Mouse (Mus musculus) megakaryocyte-erythroid progenitor cell, adult 5-6 weeks (primary cell): ENCODE results near the gene AF067063. TPM values are rescaled to one million over a fixed set of nuclear protein-coding genes. Genes with fewer than 3 reads are reported as not detected.
"Not testable (repeated sequence)": the region's sequence is repeated elsewhere in the genome, so short reads cannot be mapped to it uniquely, and the experiment has no call there.

Source experiments
- ATAC-seq: replicated peaks from 2 replicates; pipeline ENCODE4 v1.8.0; 2016; ENCODE audit warnings: mild to moderate bottlenecking, inconsistent platforms; ENCODE audit not compliant: severe bottlenecking, poor library complexity, low FRiP score, low TSS enrichment
- total RNA-seq, 2 experiments: library from RNA; stranded (forward) in 1 of 2; stranded (reverse) in 1 of 2; fragments of 200-1000, 215-1000 nt in 1 of 2; fragments of >200 nt in 1 of 2; fragmentation: Nextera tagmentation in 1 of 2; gene quantifications; 2 replicates each; pipeline ENCODE4 v1.2.3; 2014 to 2017

AF067063 gene
- total RNA-seq (2014; fragmentation: Nextera tagmentation) (not detected in 2 replicates), total RNA-seq (2017) (not detected in 2 replicates)

DNA sequence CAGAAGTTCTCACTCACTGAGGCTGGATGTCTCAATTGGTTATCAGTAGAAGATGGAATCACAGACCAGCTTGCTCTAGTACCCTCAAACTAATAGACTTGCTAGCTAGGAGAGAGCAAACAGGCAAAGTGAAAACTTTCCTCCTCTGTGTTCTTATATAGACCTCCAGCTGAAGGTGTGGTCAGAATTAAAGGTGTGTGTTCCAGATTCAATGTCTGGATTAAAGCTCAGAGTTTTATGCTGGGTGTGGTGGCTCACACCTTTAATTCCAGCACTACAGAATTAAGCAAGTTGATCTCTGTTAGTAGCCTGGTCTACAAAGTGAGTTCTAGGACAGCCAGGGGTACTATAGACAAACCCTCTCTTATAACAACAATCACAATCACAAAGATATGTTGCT, at the start of gene AF067063:
AF067063 (minus strand) TSS at position 101 of the 400 bp plus-strand sequence.
- ATAC-seq = not testable (repeated sequence)

DNA sequence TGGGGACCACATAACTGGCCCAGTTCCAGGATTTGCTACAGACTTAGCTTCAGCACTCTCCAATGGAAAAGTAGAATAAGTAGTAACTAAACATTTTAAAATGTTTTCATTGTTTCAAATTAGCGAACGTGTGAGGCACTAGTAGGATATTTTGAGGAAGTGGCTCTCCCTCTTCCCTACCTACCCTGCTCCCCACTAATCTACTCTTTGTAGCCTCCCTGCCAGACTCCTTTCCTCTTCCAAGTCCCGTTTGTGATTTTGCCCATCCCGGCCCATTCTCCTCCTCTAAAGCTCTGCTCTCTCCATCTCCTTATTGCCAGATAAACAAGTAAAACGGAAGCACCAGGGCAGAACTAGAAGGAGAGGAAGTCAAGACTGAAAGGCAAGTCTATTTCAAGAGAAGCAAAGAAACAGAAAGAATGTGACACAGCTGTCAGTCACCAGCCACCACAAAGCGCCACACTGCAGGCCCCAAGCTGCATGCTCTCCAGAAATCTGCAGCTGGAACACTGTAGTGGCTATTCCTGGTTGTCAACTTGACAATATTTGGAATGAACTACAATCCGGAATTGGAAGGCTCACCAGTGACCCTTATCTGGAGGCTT, 34.5 kb upstream of the AF067063 start:
- not testable (repeated sequence) for ATAC-seq

DNA sequence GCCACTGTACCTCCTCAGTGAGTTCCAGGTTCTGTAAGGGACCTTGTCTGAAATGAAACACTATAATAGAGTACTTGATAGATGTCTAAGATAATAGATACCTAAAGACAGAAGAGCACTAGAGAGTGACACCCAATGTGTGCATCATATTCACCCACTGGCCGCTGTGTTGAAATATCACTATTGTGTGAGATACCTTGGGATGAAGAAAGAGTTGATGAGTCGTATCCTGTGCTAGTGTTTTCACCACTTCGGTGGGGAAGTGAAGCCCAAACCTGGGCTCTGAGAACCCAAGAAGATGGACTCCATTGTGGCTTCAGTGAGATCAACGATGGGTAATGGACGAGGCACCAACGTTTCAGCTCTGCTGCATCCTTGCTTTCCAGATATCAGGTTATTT, 32.4 kb upstream of the AF067063 start:
- not testable (repeated sequence) for ATAC-seq

DNA sequence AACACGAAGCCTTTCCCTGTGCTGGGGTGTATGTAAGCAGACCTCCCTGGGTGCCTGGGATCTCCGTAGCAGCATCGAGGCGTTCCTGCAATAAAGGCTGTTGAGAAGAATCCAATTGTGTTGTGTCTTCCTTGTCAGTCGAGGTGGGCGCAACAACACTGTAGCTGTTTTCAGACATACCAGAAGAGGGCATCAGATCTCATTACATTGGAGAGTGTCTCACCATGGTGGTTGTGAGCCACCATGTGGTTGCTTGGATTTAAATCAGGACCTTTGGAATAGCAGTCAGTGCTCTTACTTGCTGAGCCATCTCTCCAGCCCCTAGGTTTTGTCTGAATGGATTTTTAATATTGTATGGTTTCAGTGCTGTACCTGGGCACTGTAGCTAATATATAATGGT, 10.0 kb upstream of the AF067063 start:
- ATAC-seq = not testable (repeated sequence)

DNA sequence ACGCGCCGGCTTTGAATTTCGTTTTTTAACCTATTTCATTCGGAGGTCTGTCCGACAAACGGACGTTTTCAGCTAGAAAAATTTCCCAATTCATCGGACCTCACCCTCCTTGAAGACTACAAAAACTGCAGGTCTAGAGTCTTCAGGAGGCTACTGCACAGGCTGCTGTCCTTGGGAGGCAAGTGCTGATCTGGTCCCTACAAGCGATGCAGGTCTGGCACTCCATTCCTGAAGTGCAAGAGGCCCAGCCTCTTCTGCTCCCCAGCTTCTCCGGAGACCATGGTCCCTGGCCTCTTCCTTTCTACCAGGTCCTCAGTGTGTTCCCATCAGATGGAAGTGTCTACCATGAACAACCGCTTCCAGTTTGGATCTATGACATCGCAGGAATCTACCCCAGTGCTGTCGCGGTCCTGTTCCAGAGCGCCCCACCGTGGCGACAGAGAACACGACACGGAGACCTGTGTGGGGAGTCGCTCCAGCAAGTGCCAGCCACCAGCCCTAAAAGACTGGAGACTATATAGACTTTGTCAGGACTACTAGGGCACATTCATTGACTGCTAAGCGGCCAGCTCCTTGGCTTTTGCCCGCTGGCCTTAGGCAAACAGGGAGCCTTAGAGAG, 7.8 kb upstream of the AF067063 start:
- peak; percentile 80 for ATAC-seq

DNA sequence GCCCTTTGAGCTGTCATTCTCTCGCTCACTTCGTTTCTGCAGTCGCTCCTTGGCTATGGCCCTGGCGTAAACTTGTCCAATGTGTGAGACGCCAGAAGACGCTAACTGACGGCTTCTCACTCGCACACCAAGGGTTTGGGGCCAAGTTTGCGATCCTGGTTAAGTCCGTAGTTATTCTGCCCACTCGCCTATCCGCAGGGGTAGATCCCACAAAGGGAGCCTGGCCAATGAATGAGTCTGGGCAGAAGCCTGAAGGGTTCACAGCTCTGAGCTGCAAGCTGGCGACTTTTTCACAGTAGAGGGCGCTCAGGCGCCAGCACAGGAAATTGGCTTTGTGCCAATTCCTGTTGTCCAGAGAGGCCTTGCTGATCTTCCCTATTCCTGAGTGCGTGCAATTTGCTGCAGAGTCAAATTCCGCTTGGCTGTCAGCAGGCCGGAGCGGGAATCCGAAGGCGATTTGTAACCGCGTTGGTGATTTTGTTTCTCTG, 6.4 kb upstream of the AF067063 start:
- peak; percentile 66 for ATAC-seq

DNA sequence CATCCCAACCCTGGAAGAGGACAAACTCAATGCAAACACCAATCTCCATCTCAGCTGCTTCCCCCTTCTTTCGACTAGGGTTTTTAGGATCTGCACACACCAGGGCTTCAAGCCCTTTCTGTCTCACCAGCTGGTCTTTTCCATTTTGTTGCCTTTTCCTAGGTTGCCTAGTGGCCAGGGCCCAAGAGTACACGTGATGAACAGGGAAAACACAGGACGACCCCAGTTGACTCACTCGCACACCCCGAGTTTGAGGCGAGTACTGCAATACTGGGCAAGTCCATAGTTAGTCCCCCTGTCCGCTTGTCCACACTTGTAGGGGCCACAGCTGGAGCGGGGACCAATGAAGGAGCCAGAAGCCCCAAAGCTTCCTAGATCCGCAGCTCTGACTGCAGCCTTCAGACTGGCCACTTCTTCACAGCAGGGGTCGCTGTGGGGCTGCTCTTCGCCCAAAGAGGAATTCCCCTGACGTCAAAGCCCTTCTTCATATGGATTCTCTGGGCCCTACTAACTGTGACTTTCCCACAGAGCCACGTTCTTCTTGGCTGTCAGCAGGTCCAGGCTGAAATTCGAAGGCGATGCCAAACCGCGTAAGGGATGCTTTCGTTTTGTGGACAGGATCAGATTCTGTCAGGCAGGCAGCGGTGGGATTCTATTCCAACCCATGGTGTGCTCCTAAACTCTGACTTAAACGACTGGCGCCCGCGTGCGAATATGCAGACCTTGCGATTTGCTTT, 5.5 kb upstream of the AF067063 start, which contains the start of gene D13Ertd608e:
D13Ertd608e (plus strand) TSS at position 687 of the 737 bp plus-strand sequence.
- peak; percentile 75 for ATAC-seq

DNA sequence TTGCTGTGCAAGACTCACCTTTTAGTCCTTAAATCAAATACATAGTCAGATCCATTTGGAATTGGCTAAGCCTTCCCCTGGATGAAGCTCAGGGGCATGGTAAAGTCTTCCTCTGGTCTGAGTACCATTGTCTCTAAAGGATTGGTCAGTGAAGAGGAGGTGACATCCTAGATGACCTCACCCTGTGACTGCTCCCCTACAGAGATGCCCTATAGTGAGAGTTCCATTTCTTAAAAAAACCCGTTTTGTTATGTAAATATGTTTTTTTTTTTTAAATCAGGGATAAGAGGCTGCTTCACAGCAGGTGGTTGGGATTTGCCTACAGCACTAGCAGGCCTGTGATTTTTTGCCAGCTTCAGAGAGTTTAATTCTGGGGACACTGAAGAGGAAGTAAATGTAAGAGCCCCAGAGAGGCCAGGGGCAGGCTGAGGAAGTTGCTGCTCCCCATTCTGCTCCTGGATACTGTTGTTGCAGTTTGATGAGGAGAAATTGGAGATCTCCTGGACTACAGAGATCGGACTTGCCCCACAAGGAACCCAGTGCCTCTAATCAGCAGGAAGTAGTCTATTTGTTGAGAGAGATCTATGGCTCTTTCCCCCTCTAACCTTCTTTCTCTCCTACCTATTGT, 12.3 kb downstream of the AF067063 start:
- no peak for ATAC-seq

DNA sequence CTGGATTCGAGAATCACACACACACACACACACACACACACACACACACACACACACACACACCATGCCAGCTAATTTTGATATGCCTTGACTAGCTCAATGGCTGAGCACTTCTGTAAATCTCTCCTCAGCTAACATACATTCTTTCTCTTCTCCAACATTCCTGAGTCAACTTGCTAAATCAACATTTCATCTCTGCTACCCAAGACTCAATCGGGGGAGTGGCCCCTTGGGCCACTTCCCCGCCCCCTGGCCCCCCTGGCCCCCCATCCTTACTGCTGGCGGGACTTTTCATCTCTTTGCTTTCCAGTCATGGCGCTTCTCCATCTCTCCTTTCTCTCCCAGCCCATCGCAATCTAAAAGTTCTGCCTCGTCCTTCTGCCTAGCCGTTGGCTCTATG, 13.2 kb downstream of the AF067063 start:
- ATAC-seq = no peak

DNA sequence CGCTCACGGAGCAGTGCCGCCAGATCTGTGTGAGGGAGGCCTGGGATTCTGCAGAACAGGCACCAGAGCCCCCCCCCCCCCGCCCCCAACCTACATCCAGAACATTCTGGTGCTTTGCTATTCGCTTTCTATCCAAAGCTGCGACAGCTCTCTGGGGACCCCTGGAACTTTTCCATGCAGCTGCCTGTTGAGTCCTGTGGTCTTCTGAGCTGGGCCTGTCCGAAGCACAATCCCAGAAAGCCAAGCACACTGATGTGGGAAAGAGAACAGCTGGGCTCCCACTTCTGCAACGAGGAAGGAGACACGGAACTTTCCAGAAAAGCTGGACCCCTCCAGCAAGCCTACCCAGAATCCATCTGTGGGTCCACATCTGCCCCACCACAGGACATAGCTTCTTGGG, 20.0 kb downstream of the AF067063 start:
- no peak for ATAC-seq

DNA sequence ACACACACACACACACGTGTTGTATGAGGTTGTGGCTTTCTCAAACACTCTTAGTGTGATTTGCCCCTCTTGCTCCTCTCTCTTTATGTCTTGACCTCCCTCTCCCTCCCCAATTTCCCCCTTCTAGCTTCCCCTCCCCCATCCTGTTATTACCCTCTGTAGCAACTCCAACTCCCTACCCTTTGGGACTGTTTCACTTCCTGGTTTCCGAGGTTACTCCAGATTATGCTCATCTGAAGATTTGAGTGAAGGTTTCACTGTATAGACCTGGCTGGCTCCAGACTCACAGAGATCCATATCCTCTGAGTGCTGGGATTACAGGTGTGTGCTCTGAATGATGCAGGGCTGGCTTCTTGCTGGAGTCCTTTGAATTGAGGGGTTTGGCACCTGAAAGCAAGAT, 21.1 kb downstream of the AF067063 start:
- ATAC-seq = no peak

DNA sequence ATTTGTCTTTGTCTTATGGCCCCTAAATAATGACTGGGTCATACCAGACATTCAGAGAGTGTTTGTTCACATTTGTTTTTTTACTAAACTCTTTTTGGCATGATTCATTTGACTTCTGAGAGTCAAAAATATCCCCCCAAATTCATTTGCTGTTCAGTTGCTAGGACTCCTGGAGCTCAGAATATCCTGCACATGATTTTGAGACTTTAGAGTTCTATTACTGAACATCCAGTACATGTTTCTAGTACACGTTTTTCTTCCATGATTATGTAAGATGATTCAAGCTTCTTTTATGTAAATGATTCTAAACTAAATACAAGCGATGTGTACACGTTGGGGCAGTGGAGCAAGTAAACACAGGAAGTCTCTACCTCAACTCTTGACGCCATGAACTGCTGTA, 32.4 kb downstream of the AF067063 start:
- ATAC-seq = no peak

DNA sequence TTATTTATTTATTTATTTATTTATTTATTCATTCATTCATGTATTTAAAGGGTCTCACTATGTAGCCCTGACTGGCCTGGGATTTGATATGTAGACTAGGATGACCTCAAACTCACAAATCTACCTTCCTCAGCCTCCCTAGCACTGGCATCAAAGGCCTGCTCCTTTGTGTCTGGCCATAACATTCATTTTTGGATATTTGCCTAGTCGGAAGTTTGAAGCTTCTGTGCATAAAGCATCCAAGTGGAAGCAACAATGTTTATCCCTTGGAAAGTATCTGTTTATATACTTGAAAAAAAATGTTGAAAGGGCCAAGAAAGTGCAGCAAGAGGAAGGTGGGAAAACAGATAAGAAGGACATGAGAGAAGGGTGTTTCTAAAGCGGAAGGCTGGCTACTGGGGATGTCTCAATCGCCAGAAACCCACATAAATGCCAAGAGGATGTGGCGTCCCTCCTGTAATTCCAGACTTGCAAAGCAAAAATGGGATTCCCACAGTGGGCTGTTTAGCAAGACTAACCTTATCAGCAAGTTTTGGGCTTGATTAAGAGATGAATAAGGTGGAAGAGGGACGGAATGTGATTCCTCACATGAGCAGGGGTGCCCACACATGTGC, 37.1 kb downstream of the AF067063 start:
- no peak for ATAC-seq

DNA sequence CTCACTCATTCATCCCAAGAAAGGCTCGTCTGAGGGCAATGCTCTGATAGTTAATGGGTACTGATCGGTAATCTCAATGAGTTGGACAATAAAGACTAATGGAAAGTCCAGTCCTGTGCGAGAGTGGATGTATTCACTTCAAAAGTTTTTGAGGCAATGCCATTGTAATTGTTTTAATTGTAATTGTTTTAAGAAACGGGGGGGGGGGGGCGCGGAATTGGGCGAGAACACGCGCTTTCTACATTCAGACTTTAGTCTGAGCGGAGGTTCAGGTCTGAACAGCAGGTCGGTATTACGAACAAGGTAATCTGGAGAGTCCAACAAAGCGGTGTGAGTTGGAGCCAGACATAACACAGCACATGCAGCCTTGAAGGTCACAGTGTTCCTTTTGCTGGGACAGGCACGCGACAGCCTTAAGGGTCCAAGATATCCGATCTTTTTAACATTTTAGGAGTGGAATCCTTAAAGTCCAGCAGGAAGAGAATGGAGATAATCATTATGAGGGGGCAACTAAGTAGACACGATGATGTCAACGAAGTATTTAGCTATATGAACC, 38.4 kb downstream of the AF067063 start:
- no peak for ATAC-seq

DNA sequence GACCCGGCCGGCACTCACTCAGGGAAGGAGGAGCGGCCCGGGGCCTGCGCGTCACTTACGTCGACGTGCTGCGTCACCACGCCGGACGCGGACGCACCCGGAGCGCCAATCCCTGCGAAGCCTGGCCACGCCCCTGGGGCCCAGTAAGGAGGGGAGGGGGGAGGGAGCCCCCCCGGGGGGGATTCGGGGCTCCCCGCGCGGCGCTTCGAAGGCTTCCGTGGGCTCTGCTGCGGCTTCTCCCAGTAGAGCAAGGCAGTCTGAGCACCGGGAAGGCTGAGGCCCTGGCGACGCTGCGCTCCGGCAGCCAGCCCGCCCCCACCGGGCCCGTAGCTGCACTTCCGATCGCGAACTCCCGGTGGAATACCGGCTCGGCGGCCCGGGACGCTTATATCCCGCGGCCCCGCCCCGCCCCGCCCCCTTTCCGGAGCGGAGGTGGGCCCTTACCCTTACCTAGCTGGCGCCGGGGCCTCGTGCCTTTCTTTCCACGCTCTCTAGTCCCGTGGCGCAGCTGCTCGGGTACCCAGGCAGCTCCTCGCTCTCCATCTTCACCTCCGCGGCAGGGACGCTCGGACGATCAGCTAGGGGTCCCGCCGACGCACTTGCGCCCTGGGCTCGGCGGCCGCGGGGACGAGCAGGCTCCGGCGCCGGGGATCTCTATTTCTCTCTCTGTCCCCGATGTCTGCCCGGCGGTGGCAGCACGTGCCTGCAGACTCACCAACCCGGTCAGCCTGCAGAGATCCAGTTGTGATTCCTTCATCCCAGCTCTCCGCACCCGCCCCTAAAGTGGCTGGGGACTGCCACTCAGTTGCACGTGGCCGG, 39.0 kb downstream of the AF067063 start, which contains the start of gene Zfp131:
Zfp131 (minus strand) TSS at position 129 of the 819 bp plus-strand sequence.
- ATAC-seq = peak; percentile 89

DNA sequence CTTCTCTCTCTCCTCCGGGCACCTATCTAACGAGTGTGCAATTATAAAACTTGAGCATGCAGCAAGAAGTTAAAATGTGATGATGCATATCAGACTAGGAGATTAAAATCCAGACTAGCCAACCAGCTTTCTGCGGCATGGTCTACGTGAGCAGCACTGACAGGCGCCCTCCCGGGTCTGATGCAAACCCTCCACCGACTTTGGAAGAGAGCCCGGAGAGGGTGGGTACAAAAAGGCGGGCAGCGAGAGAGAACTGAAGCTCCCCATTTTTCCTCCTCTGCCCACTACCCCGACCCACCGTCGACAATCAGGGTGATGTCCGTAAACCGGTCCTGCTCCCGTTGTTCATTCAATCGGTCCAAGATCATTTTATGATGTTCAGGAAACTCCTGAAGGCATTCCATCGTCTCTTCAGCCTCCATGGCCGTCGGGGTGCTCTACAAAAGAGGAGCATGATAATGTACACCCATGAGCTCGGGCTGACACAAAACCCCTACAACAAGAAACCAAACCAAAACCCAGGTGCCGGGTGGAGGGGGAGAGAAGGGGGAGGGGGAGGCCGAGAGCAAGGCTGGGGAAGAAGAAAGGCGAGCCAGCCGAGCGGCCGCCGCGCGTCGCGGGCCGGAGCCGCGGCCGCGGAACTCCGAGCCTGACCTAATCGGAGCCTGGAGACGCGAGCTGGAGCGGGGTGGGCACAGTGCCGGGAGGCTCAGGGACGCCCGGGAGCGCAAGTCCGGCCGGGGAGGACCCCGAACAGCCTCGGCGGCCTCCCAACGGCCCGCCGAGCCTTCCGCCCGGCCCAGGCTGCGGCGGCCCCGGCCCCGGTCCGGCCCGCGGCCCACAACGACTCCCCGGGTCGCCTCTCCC, 39.9 kb downstream of the AF067063 start:
- ATAC-seq = peak; percentile 73

DNA sequence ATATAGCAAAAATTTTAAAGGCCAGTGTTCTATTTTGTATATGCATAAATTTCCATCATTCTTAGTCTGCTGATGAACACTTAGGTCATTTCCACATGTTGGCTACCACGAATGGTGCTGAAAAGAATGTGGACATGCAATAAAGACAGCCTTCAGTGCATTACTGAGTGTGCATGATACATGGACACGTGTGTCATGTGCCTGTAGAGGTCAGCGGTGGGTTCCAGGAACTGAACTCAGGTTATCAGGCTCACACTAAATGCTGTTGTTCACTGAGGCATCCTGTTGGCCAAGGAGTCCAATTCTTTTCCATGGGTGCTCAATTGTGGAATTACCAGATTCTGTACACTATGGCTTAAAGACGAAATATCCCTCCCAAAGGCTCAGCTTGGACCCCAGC, 46.4 kb downstream of the AF067063 start:
- ATAC-seq = no peak
